ENCODE assay signal across 22 mouse cellular contexts in the genomic region with DNA sequence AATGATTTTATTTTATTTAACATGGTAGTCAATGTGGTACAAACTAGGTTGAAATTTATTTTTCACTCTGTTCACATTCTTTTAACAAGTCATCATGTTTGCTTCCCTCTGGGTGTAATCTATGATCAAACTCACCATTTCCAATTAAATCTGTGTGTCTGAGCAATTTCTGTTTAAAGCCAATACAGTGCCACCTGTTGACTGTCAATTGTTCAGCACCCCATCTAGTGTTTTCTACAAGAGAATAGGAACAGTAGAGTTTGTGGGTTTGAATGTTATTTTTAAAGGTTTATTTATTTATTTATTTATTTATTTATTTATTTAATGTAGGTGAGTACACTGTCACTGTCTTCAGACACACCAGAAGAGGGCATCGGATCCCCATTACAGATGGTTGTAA. TPM values are rescaled to one million over a fixed set of nuclear protein-coding genes. Genes with fewer than 3 reads are reported as not detected.
DNase-seq lines count a peak whose midpoint lies in the region; ATAC-seq and TF ChIP-seq lines count a peak whose summit lies in the region.
"Had no signal": no experiment of that assay in that cellular context is flagged by ENCODE, and none has a peak within 500 bp of the region (broad histone marks: within the 10 kb centered on the region; RNA-seq: fewer than 3 reads in every experiment).

No protein-coding gene starts in this region.

- intact Hi-C loops in heart, adult 2 months (cut with DNase I): loop anchor here (10.0 kb wide), 1 partner anchor 658 kb away; no protein-coding TSS in a partner anchor

- H3K4me2 ChIP-seq in liver, postnatal 0 days (ENCODE audit: low read depth, low read length): no peak overlapping the region
- no peak overlapping the region for H3K4me2 ChIP-seq in stomach, postnatal 0 days (replicated peaks; ENCODE audit: low read depth)
- H3K4me2 ChIP-seq: embryonic facial prominence, embryonic 15.5 days; forebrain, embryonic 15.5 days; heart, embryonic 12.5 days; hindbrain, embryonic 15.5 days had no signal

- H3K4me3 ChIP-seq in heart, adult 2 months: no peak overlapping the region
- H3K4me3 ChIP-seq in liver, postnatal 0 days (ENCODE audit: low read depth, low read length): no peak overlapping the region
- H3K4me3 ChIP-seq in MEL (ENCODE audit: control insufficient read depth in 1 of 2, insufficient read depth in 1 of 2, low read depth in 2 of 2, low read length in 2 of 2): no peak overlapping the region
- no peak overlapping the region for H3K4me3 ChIP-seq in stomach, postnatal 0 days (ENCODE audit: low read depth, low read length)
- H3K4me3 ChIP-seq: embryonic facial prominence, embryonic 15.5 days; erythroblast, embryonic 14.5 days; forebrain, embryonic 15.5 days; heart, embryonic 12.5 days; hindbrain, embryonic 10.5 days; hindbrain, embryonic 15.5 days had no signal

- H3K36me3 ChIP-seq in heart, adult 2 months (ENCODE audit: control insufficient read depth, insufficient read depth, low read length): peaks cover 11% of the 10 kb centered on the region
- no peaks in the 10 kb centered on the region for H3K36me3 ChIP-seq in liver, postnatal 0 days (replicated peaks; ENCODE audit: insufficient read depth, low read length)
- peaks cover 0 to 12% of the 10 kb centered on the region in 2 experiments; a peak in 2 of 4 replicates for H3K36me3 ChIP-seq in MEL (ENCODE audit: control insufficient read depth in 1 of 2, insufficient read depth in 2 of 2, low read length in 2 of 2)
- no peaks in the 10 kb centered on the region for H3K36me3 ChIP-seq in stomach, postnatal 0 days (ENCODE audit: control insufficient read depth, insufficient read depth, low read length)
- H3K36me3 ChIP-seq: embryonic facial prominence, embryonic 15.5 days; forebrain, embryonic 15.5 days; heart, embryonic 12.5 days; hindbrain, embryonic 10.5 days; hindbrain, embryonic 15.5 days had no signal

- no peak for TF ChIP-seq RAD21 in MEL (IDR thresholded peaks at IDR 0.05; ENCODE audit: low read depth, low read length)

- no peak overlapping the region for H3K9ac ChIP-seq in heart, adult 2 months (ENCODE audit: low read depth, low read length)
- H3K9ac ChIP-seq in liver, postnatal 0 days (replicated peaks): no peak overlapping the region
- no peak overlapping the region for H3K9ac ChIP-seq in MEL (ENCODE audit: control insufficient read depth, low read depth, low read length, poor library complexity, severe bottlenecking)
- no peak overlapping the region for H3K9ac ChIP-seq in stomach, postnatal 0 days (ENCODE audit: low read length)
- H3K9ac ChIP-seq: embryonic facial prominence, embryonic 15.5 days; forebrain, embryonic 15.5 days; heart, embryonic 12.5 days; hindbrain, embryonic 15.5 days had no signal

- peaks cover 5% of the 10 kb centered on the region for H3K4me1 ChIP-seq in heart, adult 2 months (ENCODE audit: control insufficient read depth, insufficient read depth, low read length)
- H3K4me1 ChIP-seq in liver, postnatal 0 days (ENCODE audit: insufficient read depth): peaks cover 22% of the 10 kb centered on the region
- H3K4me1 ChIP-seq in MEL (ENCODE audit: control insufficient read depth in 1 of 2, insufficient read depth in 2 of 2, low read length in 2 of 2): peaks cover 6 to 19% of the 10 kb centered on the region in 2 experiments
- H3K4me1 ChIP-seq in stomach, postnatal 0 days (replicated peaks; ENCODE audit: control insufficient read depth, insufficient read depth): peaks cover 3% of the 10 kb centered on the region; the same call in 1 of the 2 replicates

- no peak for DNase-seq in heart, adult 2 months
- no peak for DNase-seq in heart, adult 11 months
- DNase-seq in liver, postnatal 0 days: no peak
- DNase-seq in liver (no peak), MEL (ENCODE audit: low read depth, low spot score) (peak; percentile 33)
- no peak for DNase-seq in stomach, postnatal 0 days (ENCODE audit: low spot score)
- no peak for DNase-seq in gastrocnemius, postnatal 4 days (ENCODE audit: low spot score in 2 of 2)
- DNase-seq: adrenal gland, postnatal 10 days; cerebellum, adult 11 months; cerebellum, adult 8-10 months; cerebellum, postnatal 14 days; embryo, embryonic 11 days; gastrocnemius, postnatal 36 days had no signal

- H3K79me2 ChIP-seq in heart, adult 2 months (replicated peaks; ENCODE audit: control insufficient read depth, insufficient read depth, low read length): no peaks in the 10 kb centered on the region
- H3K79me2 ChIP-seq in MEL (ENCODE audit: control insufficient read depth, insufficient read depth, low read length, poor library complexity): peaks cover 5% of the 10 kb centered on the region; the same call in 1 of the 2 replicates

- TF ChIP-seq POLR2A in heart, adult 2 months (IDR thresholded peaks at IDR 0.05; ENCODE audit: insufficient read depth, low read depth, low read length): no peak
- no peak for TF ChIP-seq POLR2A in MEL (IDR thresholded peaks at IDR 0.05; ENCODE audit: control insufficient read depth in 1 of 2, insufficient read depth in 1 of 2, low read depth in 1 of 2, low read length in 2 of 2, poor library complexity in 1 of 2)

- WGBS in heart, adult 2 months: 97% methylated on average over 1 of the region's 1 CpGs
- WGBS in liver, postnatal 0 days (ENCODE audit: insufficient replicate concordance): 97% methylated on average over 1 of the region's 1 CpGs
- 94% methylated on average over 1 of the region's 1 CpGs for WGBS in stomach, postnatal 0 days

- H3K27ac ChIP-seq in heart, adult 2 months: no peak overlapping the region
- no peak overlapping the region for H3K27ac ChIP-seq in liver, postnatal 0 days (ENCODE audit: low read depth)
- no peak overlapping the region for H3K27ac ChIP-seq in MEL (ENCODE audit: control insufficient read depth, low read depth, low read length)
- H3K27ac ChIP-seq in stomach, postnatal 0 days (replicated peaks): no peak overlapping the region
- H3K27ac ChIP-seq: embryonic facial prominence, embryonic 15.5 days; forebrain, embryonic 15.5 days; hindbrain, embryonic 10.5 days; hindbrain, embryonic 15.5 days had no signal

- H3K9me3 ChIP-seq in liver, postnatal 0 days (ENCODE audit: low read length): no peaks in the 10 kb centered on the region
- H3K9me3 ChIP-seq in MEL (replicated peaks; ENCODE audit: insufficient read depth, low read length): no peaks in the 10 kb centered on the region
- H3K9me3 ChIP-seq in stomach, postnatal 0 days (ENCODE audit: control insufficient read depth, low read length): no peaks in the 10 kb centered on the region
- H3K9me3 ChIP-seq: embryonic facial prominence, embryonic 15.5 days; forebrain, embryonic 15.5 days; G1E; heart, embryonic 12.5 days; hindbrain, embryonic 10.5 days; hindbrain, embryonic 15.5 days had no signal

- no peak for ATAC-seq in liver, postnatal 0 days
- ATAC-seq in stomach, postnatal 0 days (ENCODE audit: low FRiP score, low TSS enrichment): no peak
- ATAC-seq: forebrain, embryonic 15.5 days had no signal

- no peak for TF ChIP-seq EP300 in heart, adult 2 months (IDR thresholded peaks at IDR 0.05; ENCODE audit: insufficient read depth, low read depth, low read length)
- no peak for TF ChIP-seq EP300 in liver, postnatal 0 days (IDR thresholded peaks at IDR 0.05; ENCODE audit: low read depth)
- no peak for TF ChIP-seq EP300 in MEL (IDR thresholded peaks at IDR 0.05; ENCODE audit: low read depth in 1 of 2, low read length in 2 of 2)
- TF ChIP-seq EP300 in stomach, postnatal 0 days (optimal IDR thresholded peaks at IDR 0.05): no peak

- no peaks in the 10 kb centered on the region for H3K27me3 ChIP-seq in heart, adult 2 months (ENCODE audit: control insufficient read depth, insufficient read depth, low read length)
- no peaks in the 10 kb centered on the region for H3K27me3 ChIP-seq in liver, postnatal 0 days (ENCODE audit: insufficient read depth, low read length)
- H3K27me3 ChIP-seq in MEL (ENCODE audit: control insufficient read depth in 1 of 2, insufficient read depth in 2 of 2, low read length in 2 of 2): no peaks in the 10 kb centered on the region
- H3K27me3 ChIP-seq in stomach, postnatal 0 days (ENCODE audit: control insufficient read depth, insufficient read depth, low read length): no peaks in the 10 kb centered on the region
- H3K27me3 ChIP-seq: embryonic facial prominence, embryonic 15.5 days; heart, embryonic 12.5 days; hindbrain, embryonic 15.5 days had no signal

- TF ChIP-seq CTCF in heart, adult 2 months (IDR thresholded peaks at IDR 0.05): peak; percentile 44
- 0 out of 2 replicates have a peak, but pooled peaks have one; percentile 11 for TF ChIP-seq CTCF in liver, postnatal 0 days (IDR thresholded peaks at IDR 0.05; ENCODE audit: low read depth)
- peak in 1 of 3 experiments; percentile 52; a peak in 2 of 6 replicates for TF ChIP-seq CTCF in MEL (IDR thresholded peaks at IDR 0.05 in 2 of 3, conservative IDR thresholded peaks at IDR 0.05 in 1 of 3; ENCODE audit: control insufficient read depth in 1 of 3, insufficient read depth in 1 of 3, low read depth in 2 of 3, low read length in 3 of 3, poor library complexity in 1 of 3, severe bottlenecking in 1 of 3)
- TF ChIP-seq CTCF in stomach, postnatal 0 days (IDR thresholded peaks at IDR 0.05; ENCODE audit: low read depth): peak; percentile 39

RNA-seq across cellular contexts. Expression of gene Irgm1, which starts 5.2 kb away (rescaled TPM):
- total RNA-seq in heart, adult 2 months (2021): 10 to 100 TPM in 1 of 2 experiments, 1 to 10 TPM in 1; 9.9 to 13.5 TPM
- 10.0 and 17.2 TPM in 2 replicates for polyA plus RNA-seq in heart, adult 2 months (2012; rRNA removed)
- polyA plus RNA-seq in liver, postnatal 0 days (2015; fragmentation: Nextera tagmentation; extraction: Ambion mirVana): 42.7 and 44.1 TPM in 2 replicates
- 7.5 and 10.7 TPM in 2 replicates for total RNA-seq in MEL (2012; rRNA removed)
- 10 to 100 TPM in 1 of 2 experiments, not detected in 1; 10.0 TPM for polyA plus RNA-seq in MEL (2012; ENCODE audit: insufficient read depth in 1 of 2, insufficient read length in 2 of 2, low read depth in 1 of 2, low replicate concordance in 2 of 2, missing spikeins in 1 of 2)
- 12.8 and 14.4 TPM in 2 replicates for polyA plus RNA-seq in stomach, postnatal 0 days (2015; fragmentation: Nextera tagmentation; extraction: Ambion mirVana)
- 1 to 10 TPM; 7.9 to 8.0 TPM for total RNA-seq in gastrocnemius, postnatal 4 days (2021)
- polyA plus RNA-seq: erythroblast, embryonic 14.5 days had no signal

RNA-seq across cellular contexts. Expression of gene Gm5431, which starts 25.3 kb away (rescaled TPM):
- 1 to 10 TPM; 1.4 to 1.5 TPM for total RNA-seq in heart, adult 2 months (2021)
- polyA plus RNA-seq in heart, adult 2 months (2012; rRNA removed): 0.20 and 0.67 TPM in 2 replicates
- 0.66 and 0.86 TPM in 2 replicates for polyA plus RNA-seq in liver, postnatal 0 days (2015; fragmentation: Nextera tagmentation; extraction: Ambion mirVana)
- not detected in 2 replicates for total RNA-seq in MEL (2012; rRNA removed)
- under 1 TPM in 1 of 2 experiments, not detected in 1; 0.04 TPM for polyA plus RNA-seq in MEL (2012; ENCODE audit: insufficient read depth in 1 of 2, insufficient read length in 2 of 2, low read depth in 1 of 2, low replicate concordance in 2 of 2, missing spikeins in 1 of 2)
- 0.22 and 0.33 TPM in 2 replicates for polyA plus RNA-seq in stomach, postnatal 0 days (2015; fragmentation: Nextera tagmentation; extraction: Ambion mirVana)
- under 1 TPM; 0.44 to 0.59 TPM for total RNA-seq in gastrocnemius, postnatal 4 days (2021)
- polyA plus RNA-seq: C2C12; erythroblast, embryonic 14.5 days; forebrain, embryonic 11.5 days; G1E had no signal

RNA-seq across cellular contexts. Expression of gene Gm12184, which starts 50.2 kb away (rescaled TPM):
- 1 to 10 TPM; 3.8 to 3.9 TPM for total RNA-seq in heart, adult 2 months (2021)
- polyA plus RNA-seq in heart, adult 2 months (2012; rRNA removed): 18.8 and 28.2 TPM in 2 replicates
- polyA plus RNA-seq in liver, postnatal 0 days (2015; fragmentation: Nextera tagmentation; extraction: Ambion mirVana): 4.9 and 5.0 TPM in 2 replicates
- 7.1 and 10.9 TPM in 2 replicates for total RNA-seq in MEL (2012; rRNA removed)
- polyA plus RNA-seq in MEL (2012; ENCODE audit: insufficient read depth in 1 of 2, insufficient read length in 2 of 2, low read depth in 1 of 2, low replicate concordance in 2 of 2, missing spikeins in 1 of 2): 10 to 100 TPM in 1 of 2 experiments, not detected in 1; 15.3 TPM
- 5.0 and 7.3 TPM in 2 replicates for polyA plus RNA-seq in stomach, postnatal 0 days (2015; fragmentation: Nextera tagmentation; extraction: Ambion mirVana)
- 1 to 10 TPM; 1.9 to 4.9 TPM for total RNA-seq in gastrocnemius, postnatal 4 days (2021)

RNA-seq across cellular contexts. Expression of gene Trim7, which starts 50.7 kb away (rescaled TPM):
- total RNA-seq in heart, adult 2 months (2021): 10 to 100 TPM; 18.2 to 18.4 TPM
- 27.9 and 32.6 TPM in 2 replicates for polyA plus RNA-seq in heart, adult 2 months (2012; rRNA removed)
- polyA plus RNA-seq in liver, postnatal 0 days (2015; fragmentation: Nextera tagmentation; extraction: Ambion mirVana): 0.48 and 0.52 TPM in 2 replicates
- 0.72 and 0.81 TPM in 2 replicates for total RNA-seq in MEL (2012; rRNA removed)
- polyA plus RNA-seq in MEL (2012; ENCODE audit: insufficient read depth in 1 of 2, insufficient read length in 2 of 2, low read depth in 1 of 2, low replicate concordance in 2 of 2, missing spikeins in 1 of 2): 1 to 10 TPM in 1 of 2 experiments, not detected in 1; 1.3 TPM
- polyA plus RNA-seq in stomach, postnatal 0 days (2015; fragmentation: Nextera tagmentation; extraction: Ambion mirVana): 3.0 and 3.4 TPM in 2 replicates
- total RNA-seq in gastrocnemius, postnatal 4 days (2021): 10 to 100 TPM; 46.3 to 63.6 TPM
- polyA plus RNA-seq: erythroblast, embryonic 14.5 days had no signal

RNA-seq across cellular contexts. Expression of gene Trim41, which starts 59.5 kb away (rescaled TPM):
- 10 to 100 TPM; 19.8 to 19.9 TPM for total RNA-seq in heart, adult 2 months (2021)
- polyA plus RNA-seq in heart, adult 2 months (2012; rRNA removed): 19.1 and 19.3 TPM in 2 replicates
- polyA plus RNA-seq in liver, postnatal 0 days (2015; fragmentation: Nextera tagmentation; extraction: Ambion mirVana): 2.2 and 2.3 TPM in 2 replicates
- 31.6 and 37.0 TPM in 2 replicates for total RNA-seq in MEL (2012; rRNA removed)
- 10 to 100 TPM; 56.4 to 76.3 TPM for polyA plus RNA-seq in MEL (2012; ENCODE audit: insufficient read depth in 1 of 2, insufficient read length in 2 of 2, low read depth in 1 of 2, low replicate concordance in 2 of 2, missing spikeins in 1 of 2)
- 3.6 and 4.0 TPM in 2 replicates for polyA plus RNA-seq in stomach, postnatal 0 days (2015; fragmentation: Nextera tagmentation; extraction: Ambion mirVana)
- 10 to 100 TPM; 26.4 to 30.1 TPM for total RNA-seq in gastrocnemius, postnatal 4 days (2021)
